8 mouse cellular contexts compared by ENCODE assay signal in genomic region chr12:85192461-85193108, GRCm38 (mm10). TPM values are rescaled to one million over a fixed set of nuclear protein-coding genes. Genes with fewer than 3 reads are reported as not detected.
DNase-seq lines count a peak whose midpoint lies in the region; ATAC-seq and TF ChIP-seq lines count a peak whose summit lies in the region.

No protein-coding gene starts in this region.

- intact Hi-C loops in left cerebral cortex, postnatal 36 days (cut with DNase I), result no loop called here

- H3K9ac ChIP-seq in embryonic facial prominence, embryonic 15.5 days, result no peak overlapping the region
- no peak overlapping the region for H3K9ac ChIP-seq in hindbrain, postnatal 0 days (replicated peaks; ENCODE audit: low read length)

- DNase-seq in cerebellum, postnatal 14 days, result peak; percentile 52 to 56
- no peak for DNase-seq in cerebellum, adult 8-10 months
- DNase-seq in 3T3-L1 (ENCODE audit: low read depth, low spot score), result peak; percentile 64
- peak; percentile 70 for DNase-seq in hindbrain, postnatal 0 days (ENCODE audit: low spot score)
- DNase-seq in lung, postnatal 4 days, result peak; percentile 56 to 66
- no peak for DNase-seq in right cerebral cortex, postnatal 25 days
- DNase-seq in left cerebral cortex, postnatal 36 days (ENCODE audit: low spot score in 2 of 2), result no peak

- ATAC-seq in embryonic facial prominence, embryonic 15.5 days (ENCODE audit: insufficient number of reproducible peaks, low FRiP score, low TSS enrichment, low read depth), result no peak
- peak; percentile 54 for ATAC-seq in hindbrain, postnatal 0 days

- no peak overlapping the region for H3K27ac ChIP-seq in embryonic facial prominence, embryonic 15.5 days (replicated peaks)
- H3K27ac ChIP-seq in hindbrain, postnatal 0 days, result no peak overlapping the region; the same call in 1 of the 2 replicates

- no peaks in the 10 kb centered on the region for H3K9me3 ChIP-seq in embryonic facial prominence, embryonic 15.5 days (replicated peaks)
- no peaks in the 10 kb centered on the region for H3K9me3 ChIP-seq in hindbrain, postnatal 0 days (ENCODE audit: low read length)

- no peaks in the 10 kb centered on the region for H3K36me3 ChIP-seq in embryonic facial prominence, embryonic 15.5 days
- no peaks in the 10 kb centered on the region for H3K36me3 ChIP-seq in hindbrain, postnatal 0 days (ENCODE audit: insufficient read depth, low read length)

- no peak for TF ChIP-seq CTCF in hindbrain, postnatal 0 days (IDR thresholded peaks at IDR 0.05; ENCODE audit: low read depth)

- H3K27me3 ChIP-seq in embryonic facial prominence, embryonic 15.5 days, result no peaks in the 10 kb centered on the region
- H3K27me3 ChIP-seq in hindbrain, postnatal 0 days (ENCODE audit: insufficient read depth, low read length), result no peaks in the 10 kb centered on the region

- 25% methylated on average over 19 of the region's 19 CpGs for WGBS in embryonic facial prominence, embryonic 15.5 days
- WGBS in hindbrain, postnatal 0 days, result 26% methylated on average over 19 of the region's 19 CpGs

- H3K4me2 ChIP-seq in embryonic facial prominence, embryonic 15.5 days (replicated peaks), result 0 out of 2 replicates have a peak overlapping the region, but pooled peaks have one; percentile 0
- H3K4me2 ChIP-seq in hindbrain, postnatal 0 days (ENCODE audit: low read depth, low read length), result no peak overlapping the region

- H3K4me1 ChIP-seq in embryonic facial prominence, embryonic 15.5 days, result peaks cover 42% of the 10 kb centered on the region
- H3K4me1 ChIP-seq in hindbrain, postnatal 0 days (ENCODE audit: insufficient read depth, low read length), result peaks cover 23% of the 10 kb centered on the region

- H3K4me3 ChIP-seq in embryonic facial prominence, embryonic 15.5 days (replicated peaks), result no peak overlapping the region
- H3K4me3 ChIP-seq in hindbrain, postnatal 0 days (ENCODE audit: low read length), result no peak overlapping the region

RNA-seq across cellular contexts. Expression of gene Pgf, which starts 15.0 kb away (rescaled TPM):
- 15.3 and 15.9 TPM in 2 replicates for polyA plus RNA-seq in embryonic facial prominence, embryonic 15.5 days (2015; fragmentation: Nextera tagmentation; extraction: Ambion mirVana)
- total RNA-seq in hindbrain, postnatal 0 days (2014; rRNA removed), result 2.9 and 5.0 TPM in 2 replicates
- 10.0 TPM in 2 replicates for polyA plus RNA-seq in hindbrain, postnatal 0 days (2015; fragmentation: Nextera tagmentation; extraction: Ambion mirVana)
- 1 to 10 TPM; 2.7 to 2.8 TPM for total RNA-seq in left cerebral cortex, postnatal 36 days (2021)

RNA-seq across cellular contexts. Expression of gene Eif2b2, which starts 26.7 kb away (rescaled TPM):
- polyA plus RNA-seq in embryonic facial prominence, embryonic 15.5 days (2015; fragmentation: Nextera tagmentation; extraction: Ambion mirVana), result 91.1 and 94.6 TPM in 2 replicates
- 38.9 and 91.0 TPM in 2 replicates for total RNA-seq in hindbrain, postnatal 0 days (2014; rRNA removed)
- polyA plus RNA-seq in hindbrain, postnatal 0 days (2015; fragmentation: Nextera tagmentation; extraction: Ambion mirVana), result 86.6 and 87.9 TPM in 2 replicates
- total RNA-seq in left cerebral cortex, postnatal 36 days (2021), result 10 to 100 TPM; 63.0 to 76.6 TPM

RNA-seq across cellular contexts. Expression of gene Rps6kl1, which starts 41.5 kb away (rescaled TPM):
- 0.69 and 1.1 TPM in 2 replicates for polyA plus RNA-seq in embryonic facial prominence, embryonic 15.5 days (2015; fragmentation: Nextera tagmentation; extraction: Ambion mirVana)
- total RNA-seq in hindbrain, postnatal 0 days (2014; rRNA removed), result 42.0 TPM in 2 replicates
- 29.3 and 30.8 TPM in 2 replicates for polyA plus RNA-seq in hindbrain, postnatal 0 days (2015; fragmentation: Nextera tagmentation; extraction: Ambion mirVana)
- total RNA-seq in left cerebral cortex, postnatal 36 days (2021), result 10 to 100 TPM; 35.8 to 39.1 TPM

Comparison
In these comparisons a context has a peak if more than half of its experiments do, and no peak if none do; other contexts are left out.
1. DNase-seq: peak in cerebellum, postnatal 14 days (2 of 2), 3T3-L1 (single experiment), hindbrain, postnatal 0 days (single experiment) and lung, postnatal 4 days (2 of 2); none in cerebellum, adult 8-10 months (single experiment), right cerebral cortex, postnatal 25 days (single experiment) and left cerebral cortex, postnatal 36 days (0 of 2).